Mouse (Mus musculus): ENCODE results near the gene Teddm1b. TPM values are rescaled to one million over a fixed set of nuclear protein-coding genes. Genes with fewer than 3 reads are reported as not detected.
"Not testable (repeated sequence)": the region's sequence is repeated elsewhere in the genome, so short reads cannot be mapped to it uniquely, and the experiment has no call there.

The Teddm1b gene
- polyA plus RNA-seq (2015; fragmentation: Nextera tagmentation; extraction: Ambion mirVana) = 0.07 and 0.10 TPM in 2 replicates

- H3K27me3 ChIP-seq (replicated peaks; ENCODE audit: control insufficient read depth, insufficient read depth, low read length) = no peaks in the 10 kb centered on the region
- H3K9me3 ChIP-seq (ENCODE audit: control insufficient read depth, low read length) = no peaks in the 10 kb centered on the region
- 80% methylated on average over 6 of the region's 6 CpGs for WGBS
- H3K4me1 ChIP-seq (ENCODE audit: control insufficient read depth, insufficient read depth, low read length) = no peaks in the 10 kb centered on the region
- H3K36me3 ChIP-seq (ENCODE audit: control insufficient read depth, insufficient read depth, low read length) = no peaks in the 10 kb centered on the region
- no peak within 1 kb of the TSS for H3K4me2 ChIP-seq (ENCODE audit: low read depth, low read length)
- no peak within 1 kb of the TSS for H3K9ac ChIP-seq (ENCODE audit: low read depth, low read length)
- no peak within 1 kb of the TSS for H3K27ac ChIP-seq (ENCODE audit: low read length)
- no peak within 1 kb of the TSS for H3K4me3 ChIP-seq (ENCODE audit: low read length)
- no peak for ATAC-seq
These were observed at the start of gene Teddm1b for GRCm38 (mm10) chr1:153874045-153874444. Gene Teddm1b (plus strand): TSS chr1:153874345.

DNA sequence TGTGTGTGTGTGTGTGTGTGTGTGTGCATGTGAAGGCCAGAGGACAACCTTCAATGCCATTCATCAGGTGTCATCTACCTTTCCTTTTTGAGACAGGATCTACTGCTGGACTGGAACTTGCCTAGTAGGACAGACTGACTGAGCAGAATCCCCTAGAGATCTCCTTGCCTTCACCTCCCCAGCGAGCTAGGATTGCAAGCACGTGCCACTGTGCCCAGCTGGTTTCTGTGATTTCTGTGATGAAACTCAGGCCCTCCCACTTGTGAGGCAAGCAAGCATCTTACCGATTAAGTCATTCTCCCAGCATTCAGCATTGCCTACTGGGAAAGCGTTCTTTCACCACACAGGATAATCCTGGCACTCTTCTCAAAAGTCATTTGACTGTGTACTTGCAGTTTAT lies 43.4 kb upstream of the Teddm1b start:
- Histone ChIP-seq H3K36me3 (ENCODE audit: control insufficient read depth, insufficient read depth, low read length) (no peaks in the 10 kb centered on the region), H3K27me3 (replicated peaks; ENCODE audit: control insufficient read depth, insufficient read depth, low read length) (no peaks in the 10 kb centered on the region), H3K4me1 (ENCODE audit: control insufficient read depth, insufficient read depth, low read length) (no peaks in the 10 kb centered on the region), H3K4me3 (ENCODE audit: low read length) (no peak overlapping the region), H3K9me3 (ENCODE audit: control insufficient read depth, low read length) (no peaks in the 10 kb centered on the region), H3K9ac (ENCODE audit: low read depth, low read length) (no peak overlapping the region), H3K27ac (ENCODE audit: low read length) (no peak overlapping the region), H3K4me2 (ENCODE audit: low read depth, low read length) (no peak overlapping the region)
- 81% methylated on average over 4 of the region's 4 CpGs for WGBS
- no peak for ATAC-seq

DNA sequence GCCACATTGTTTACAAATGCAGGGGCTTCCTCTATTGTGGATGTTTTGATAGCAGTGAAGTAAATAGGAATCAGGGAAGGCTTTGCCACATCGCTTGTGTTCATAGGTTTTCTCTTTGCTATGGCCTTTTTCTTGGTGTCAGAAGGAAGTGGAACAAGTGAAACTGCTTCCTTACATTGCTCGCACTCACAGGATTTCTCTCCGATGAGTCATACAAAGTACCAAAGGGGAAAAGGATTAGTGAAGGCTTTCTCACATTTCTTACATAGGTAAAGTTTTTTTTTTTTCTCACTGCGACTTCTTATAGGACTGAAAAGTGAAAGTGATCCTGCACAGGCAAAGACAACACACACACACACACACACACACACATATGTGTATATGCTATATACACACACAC lies 38.1 kb upstream of the Teddm1b start:
- Histone ChIP-seq H3K9me3 (ENCODE audit: control insufficient read depth, low read length) (no peaks in the 10 kb centered on the region), H3K4me2 (ENCODE audit: low read depth, low read length) (no peak overlapping the region), H3K4me1 (ENCODE audit: control insufficient read depth, insufficient read depth, low read length) (no peaks in the 10 kb centered on the region), H3K27ac (ENCODE audit: low read length) (no peak overlapping the region), H3K9ac (ENCODE audit: low read depth, low read length) (no peak overlapping the region), H3K36me3 (ENCODE audit: control insufficient read depth, insufficient read depth, low read length) (no peaks in the 10 kb centered on the region), H3K4me3 (ENCODE audit: low read length) (no peak overlapping the region), H3K27me3 (replicated peaks; ENCODE audit: control insufficient read depth, insufficient read depth, low read length) (no peaks in the 10 kb centered on the region)
- no peak for ATAC-seq
- 73% methylated on average over 4 of the region's 4 CpGs for whole genome bisulfite sequencing

- Histone ChIP-seq H3K4me3 (ENCODE audit: low read length) (no peak overlapping the region), H3K4me2 (ENCODE audit: low read depth, low read length) (no peak overlapping the region), H3K9ac (ENCODE audit: low read depth, low read length) (no peak overlapping the region), H3K9me3 (ENCODE audit: control insufficient read depth, low read length) (no peaks in the 10 kb centered on the region), H3K27ac (ENCODE audit: low read length) (no peak overlapping the region), H3K27me3 (replicated peaks; ENCODE audit: control insufficient read depth, insufficient read depth, low read length) (no peaks in the 10 kb centered on the region), H3K4me1 (ENCODE audit: control insufficient read depth, insufficient read depth, low read length) (no peaks in the 10 kb centered on the region), H3K36me3 (ENCODE audit: control insufficient read depth, insufficient read depth, low read length) (no peaks in the 10 kb centered on the region)
- WGBS = 83% methylated on average over 11 of the region's 11 CpGs
- no peak for ATAC-seq
These were observed 31.9 kb upstream of the Teddm1b start for GRCm38 (mm10) chr1:153842121-153842740.

GRCm38 (mm10) chr1:153844042-153844441 lies 30.1 kb upstream of the Teddm1b start, which contains the start of gene Rgsl1:
Gene Rgsl1 (minus strand): TSS chr1:153844142.
- WGBS = 98% methylated on average over 8 of the region's 8 CpGs
- H3K4me2 ChIP-seq (ENCODE audit: low read depth, low read length) = no peak within 1 kb of the TSS
- H3K4me3 ChIP-seq (ENCODE audit: low read length) = no peak within 1 kb of the TSS
- no peaks in the 10 kb centered on the region for H3K36me3 ChIP-seq (ENCODE audit: control insufficient read depth, insufficient read depth, low read length)
- no peaks in the 10 kb centered on the region for H3K27me3 ChIP-seq (replicated peaks; ENCODE audit: control insufficient read depth, insufficient read depth, low read length)
- no peaks in the 10 kb centered on the region for H3K4me1 ChIP-seq (ENCODE audit: control insufficient read depth, insufficient read depth, low read length)
- no peaks in the 10 kb centered on the region for H3K9me3 ChIP-seq (ENCODE audit: control insufficient read depth, low read length)
- no peak within 1 kb of the TSS for H3K9ac ChIP-seq (ENCODE audit: low read depth, low read length)
- ATAC-seq = no peak
- no peak within 1 kb of the TSS for H3K27ac ChIP-seq (ENCODE audit: low read length)

DNA sequence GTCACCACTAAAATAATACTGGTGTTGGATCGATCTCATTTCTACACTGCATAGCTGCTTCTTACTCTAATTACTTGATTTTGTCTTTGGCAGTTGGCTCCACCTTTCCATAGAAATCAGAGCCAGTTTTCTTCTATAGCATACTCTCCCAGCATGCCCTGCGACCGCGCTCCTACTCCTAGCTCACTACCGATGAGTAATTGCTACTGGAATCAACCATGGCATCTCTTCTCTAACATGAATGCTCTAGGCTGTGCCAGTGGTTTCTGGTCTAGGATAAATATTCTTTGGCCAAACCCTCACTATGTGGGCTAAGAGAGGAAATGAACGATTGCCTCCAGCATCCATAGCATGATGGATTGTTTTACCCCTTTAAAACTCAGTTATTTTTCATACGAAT lies 27.7 kb upstream of the Teddm1b start:
- Histone ChIP-seq H3K36me3 (ENCODE audit: control insufficient read depth, insufficient read depth, low read length) (no peaks in the 10 kb centered on the region), H3K27me3 (replicated peaks; ENCODE audit: control insufficient read depth, insufficient read depth, low read length) (no peaks in the 10 kb centered on the region), H3K9ac (ENCODE audit: low read depth, low read length) (no peak overlapping the region), H3K4me1 (ENCODE audit: control insufficient read depth, insufficient read depth, low read length) (no peaks in the 10 kb centered on the region), H3K4me2 (ENCODE audit: low read depth, low read length) (no peak overlapping the region), H3K27ac (ENCODE audit: low read length) (no peak overlapping the region), H3K4me3 (ENCODE audit: low read length) (no peak overlapping the region), H3K9me3 (ENCODE audit: control insufficient read depth, low read length) (no peaks in the 10 kb centered on the region)
- ATAC-seq = no peak
- 79% methylated on average over 7 of the region's 7 CpGs for WGBS

GRCm38 (mm10) chr1:153846867-153847266 lies 27.3 kb upstream of the Teddm1b start:
- ATAC-seq = no peak
- H3K4me3 ChIP-seq (ENCODE audit: low read length) = no peak overlapping the region
- no peaks in the 10 kb centered on the region for H3K36me3 ChIP-seq (ENCODE audit: control insufficient read depth, insufficient read depth, low read length)
- WGBS = 19% methylated on average over 6 of the region's 6 CpGs
- H3K27ac ChIP-seq (ENCODE audit: low read length) = no peak overlapping the region
- H3K9me3 ChIP-seq (ENCODE audit: control insufficient read depth, low read length) = no peaks in the 10 kb centered on the region
- no peak overlapping the region for H3K4me2 ChIP-seq (ENCODE audit: low read depth, low read length)
- no peaks in the 10 kb centered on the region for H3K4me1 ChIP-seq (ENCODE audit: control insufficient read depth, insufficient read depth, low read length)
- H3K27me3 ChIP-seq (replicated peaks; ENCODE audit: control insufficient read depth, insufficient read depth, low read length) = no peaks in the 10 kb centered on the region
- no peak overlapping the region for H3K9ac ChIP-seq (ENCODE audit: low read depth, low read length)

DNA sequence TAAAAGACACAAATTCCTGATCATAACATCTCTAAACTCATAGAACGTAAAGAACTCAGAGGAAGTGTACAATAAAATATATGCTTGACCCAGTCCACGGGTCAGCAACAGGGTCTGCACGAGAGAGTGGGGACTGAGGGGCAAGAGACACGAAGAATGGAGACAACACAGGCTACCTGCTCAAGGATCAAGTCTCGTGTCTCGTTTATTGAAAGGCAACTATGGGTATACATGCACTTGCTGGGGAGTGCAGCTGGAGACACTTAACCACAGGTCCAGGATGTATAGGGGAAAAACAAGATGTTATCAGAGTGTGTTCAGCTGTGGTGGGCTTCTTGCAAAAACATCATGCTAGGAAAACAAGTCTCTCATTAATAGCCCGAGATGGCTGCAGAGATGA lies 21.4 kb upstream of the Teddm1b start:
- not testable (repeated sequence) for H3K27me3 ChIP-seq (replicated peaks; ENCODE audit: control insufficient read depth, insufficient read depth, low read length); H3K4me3 ChIP-seq (ENCODE audit: low read length); H3K4me2 ChIP-seq (ENCODE audit: low read depth, low read length); ATAC-seq; H3K27ac ChIP-seq (ENCODE audit: low read length); H3K9ac ChIP-seq (ENCODE audit: low read depth, low read length); H3K9me3 ChIP-seq (ENCODE audit: control insufficient read depth, low read length); H3K36me3 ChIP-seq (ENCODE audit: control insufficient read depth, insufficient read depth, low read length); H3K4me1 ChIP-seq (ENCODE audit: control insufficient read depth, insufficient read depth, low read length)
- 70% methylated on average over 7 of the region's 7 CpGs for WGBS

GRCm38 (mm10) chr1:153855946-153856345 lies 18.2 kb upstream of the Teddm1b start:
- Histone ChIP-seq H3K4me2 (ENCODE audit: low read depth, low read length) (no peak overlapping the region), H3K27me3 (replicated peaks; ENCODE audit: control insufficient read depth, insufficient read depth, low read length) (no peaks in the 10 kb centered on the region), H3K27ac (ENCODE audit: low read length) (no peak overlapping the region), H3K4me3 (ENCODE audit: low read length) (no peak overlapping the region), H3K9ac (ENCODE audit: low read depth, low read length) (no peak overlapping the region), H3K4me1 (ENCODE audit: control insufficient read depth, insufficient read depth, low read length) (no peaks in the 10 kb centered on the region), H3K9me3 (ENCODE audit: control insufficient read depth, low read length) (no peaks in the 10 kb centered on the region), H3K36me3 (ENCODE audit: control insufficient read depth, insufficient read depth, low read length) (no peaks in the 10 kb centered on the region)
- ATAC-seq = no peak
- WGBS = 78% methylated on average over 8 of the region's 8 CpGs

GRCm38 (mm10) chr1:153880391-153880790 lies 6.2 kb downstream of the Teddm1b start:
- H3K4me2 ChIP-seq (ENCODE audit: low read depth, low read length); ATAC-seq; H3K27me3 ChIP-seq (replicated peaks; ENCODE audit: control insufficient read depth, insufficient read depth, low read length); H3K9ac ChIP-seq (ENCODE audit: low read depth, low read length); H3K27ac ChIP-seq (ENCODE audit: low read length); H3K4me3 ChIP-seq (ENCODE audit: low read length); H3K36me3 ChIP-seq (ENCODE audit: control insufficient read depth, insufficient read depth, low read length); H3K4me1 ChIP-seq (ENCODE audit: control insufficient read depth, insufficient read depth, low read length); H3K9me3 ChIP-seq (ENCODE audit: control insufficient read depth, low read length): not testable (repeated sequence)
- WGBS = 94% methylated on average over 17 of the region's 17 CpGs
